Mouse (Mus musculus): ENCODE data around the gene Cryab. TPM values are rescaled to one million over a fixed set of nuclear protein-coding genes. Genes with fewer than 3 reads are reported as not detected.
A peak's percentile ranks its signal among the peaks of the same experiment; 100 is the strongest.

Gene Cryab
- polyA plus RNA-seq, 1 experiment from 2014 or later, result 7.5 TPM

DNA sequence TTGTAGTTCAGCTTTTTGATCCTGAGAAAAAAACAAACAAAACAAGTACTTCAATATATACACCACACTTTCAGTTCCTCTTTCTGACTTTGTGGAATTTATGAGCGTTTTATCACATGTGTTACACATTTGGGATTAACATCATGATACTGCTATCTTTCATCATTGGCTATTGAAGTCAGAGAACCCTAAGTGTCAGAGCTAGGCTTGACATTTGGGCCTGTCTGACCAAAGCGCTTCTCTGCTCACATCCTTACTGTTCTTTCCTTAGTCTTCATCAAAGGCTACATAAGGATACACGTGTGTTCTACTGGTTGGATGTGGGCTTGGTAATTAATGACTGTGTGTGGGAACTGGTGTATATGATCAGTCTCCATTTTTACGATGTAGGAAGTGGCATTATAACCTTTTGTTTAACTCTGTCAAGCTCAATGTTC lies 22.9 kb downstream of the Cryab start:
- H3K4me1 ChIP-seq, result peaks cover 24% of the 10 kb centered on the region
- WGBS, result 86% methylated on average over 4 of the region's 4 CpGs
- no peak for ATAC-seq (ENCODE audit: low FRiP score, low read depth)
- H3K4me3 ChIP-seq, result no peak overlapping the region; the same call in 1 of the 2 replicates
- H3K27me3 ChIP-seq, result no peaks in the 10 kb centered on the region
- H3K9ac ChIP-seq (replicated peaks), result no peak overlapping the region; the same call in 1 of the 2 replicates
- H3K9me3 ChIP-seq, result no peaks in the 10 kb centered on the region
- H3K36me3 ChIP-seq, result peaks cover 18% of the 10 kb centered on the region; the same call in 1 of the 2 replicates
- no peak overlapping the region for H3K27ac ChIP-seq (replicated peaks)
- H3K4me2 ChIP-seq (replicated peaks), result peak overlapping the region; percentile 84

DNA sequence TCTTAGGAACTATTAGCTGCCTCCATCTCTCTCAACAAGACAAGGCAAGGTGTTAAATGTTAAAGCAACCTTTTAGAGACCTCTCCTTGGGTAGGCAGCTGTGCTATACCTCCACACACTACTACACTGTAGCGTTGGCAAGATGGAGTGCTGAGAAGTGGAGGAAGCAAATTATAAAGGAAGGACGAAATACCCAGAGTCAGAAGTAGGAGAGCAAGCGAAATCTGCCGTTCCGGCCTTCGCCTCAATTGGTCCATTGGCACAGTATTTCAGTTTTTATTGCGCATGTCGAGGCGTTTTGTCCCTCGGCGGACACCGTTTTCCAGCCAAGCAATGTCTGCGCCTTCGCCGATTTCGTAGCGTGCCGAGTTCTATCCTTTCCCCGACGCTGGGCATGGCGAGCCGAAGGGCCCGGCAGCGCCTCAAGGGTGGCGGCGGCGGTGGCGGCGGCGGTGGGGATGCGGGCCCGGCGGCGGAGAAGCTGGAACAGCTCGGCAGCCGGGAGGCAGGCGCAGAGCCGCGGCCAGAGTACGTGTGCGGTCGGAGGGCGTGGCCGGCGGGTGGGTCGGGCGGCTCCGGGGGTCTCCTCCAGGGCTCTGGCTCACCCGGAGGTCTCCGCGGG lies 24.0 kb downstream of the Cryab start, which contains the start of the genes Alg9 and 1110032A03Rik:
TSS of gene Alg9 (plus strand) at position 29 of the 622 bp plus-strand sequence.
TSS of gene 1110032A03Rik (minus strand) at position 530 of the 622 bp plus-strand sequence.
- Histone ChIP-seq H3K4me1 (peaks cover 18% of the 10 kb centered on the region), H3K9ac (replicated peaks) (peak within 1 kb of the TSS; percentile 88), H3K27me3 (no peaks in the 10 kb centered on the region), H3K27ac (replicated peaks) (peak within 1 kb of the TSS; percentile 86), H3K36me3 (peaks cover 27% of the 10 kb centered on the region), H3K4me2 (replicated peaks) (peak within 1 kb of the TSS; percentile 84), H3K9me3 (no peaks in the 10 kb centered on the region), H3K4me3 (peak within 1 kb of the TSS; percentile 96)
- peak; percentile 91 for ATAC-seq (ENCODE audit: low FRiP score, low read depth)
- WGBS, result under 1% methylated on average over 50 of the region's 51 CpGs

DNA sequence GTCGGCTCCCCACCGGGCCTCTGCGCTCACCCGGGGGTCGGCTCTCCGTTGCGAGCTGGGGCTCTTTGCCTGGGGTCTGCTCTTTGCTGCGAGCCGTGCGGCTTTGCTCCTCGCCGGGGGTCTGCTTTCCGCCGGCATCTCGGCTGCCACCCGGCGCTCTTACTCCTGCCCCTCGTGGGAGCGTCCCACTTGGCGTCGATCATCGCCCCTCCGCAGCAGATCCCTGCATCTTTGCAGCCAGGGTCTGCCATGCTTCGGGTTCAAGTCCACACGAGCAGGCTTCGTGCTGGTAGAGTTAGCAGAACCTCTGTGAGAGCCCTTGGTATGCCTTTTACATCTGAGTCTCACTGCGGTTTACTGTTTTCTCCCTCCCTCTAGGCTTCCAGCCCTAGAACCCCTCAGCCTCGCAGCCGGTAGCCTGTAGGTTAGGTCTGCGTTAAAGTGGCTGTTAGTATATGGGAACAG lies 24.6 kb downstream of the Cryab start:
- H3K9ac ChIP-seq (replicated peaks), result peak overlapping the region; percentile 88
- peak overlapping the region; percentile 86 for H3K27ac ChIP-seq (replicated peaks)
- H3K9me3 ChIP-seq, result no peaks in the 10 kb centered on the region
- H3K4me2 ChIP-seq (replicated peaks), result peak overlapping the region; percentile 84
- WGBS, result under 1% methylated on average over 30 of the region's 30 CpGs
- H3K4me1 ChIP-seq, result peaks cover 18% of the 10 kb centered on the region
- peak; percentile 65 for ATAC-seq (ENCODE audit: low FRiP score, low read depth)
- H3K4me3 ChIP-seq, result peak overlapping the region; percentile 96
- H3K36me3 ChIP-seq, result peaks cover 33% of the 10 kb centered on the region
- H3K27me3 ChIP-seq, result no peaks in the 10 kb centered on the region

DNA sequence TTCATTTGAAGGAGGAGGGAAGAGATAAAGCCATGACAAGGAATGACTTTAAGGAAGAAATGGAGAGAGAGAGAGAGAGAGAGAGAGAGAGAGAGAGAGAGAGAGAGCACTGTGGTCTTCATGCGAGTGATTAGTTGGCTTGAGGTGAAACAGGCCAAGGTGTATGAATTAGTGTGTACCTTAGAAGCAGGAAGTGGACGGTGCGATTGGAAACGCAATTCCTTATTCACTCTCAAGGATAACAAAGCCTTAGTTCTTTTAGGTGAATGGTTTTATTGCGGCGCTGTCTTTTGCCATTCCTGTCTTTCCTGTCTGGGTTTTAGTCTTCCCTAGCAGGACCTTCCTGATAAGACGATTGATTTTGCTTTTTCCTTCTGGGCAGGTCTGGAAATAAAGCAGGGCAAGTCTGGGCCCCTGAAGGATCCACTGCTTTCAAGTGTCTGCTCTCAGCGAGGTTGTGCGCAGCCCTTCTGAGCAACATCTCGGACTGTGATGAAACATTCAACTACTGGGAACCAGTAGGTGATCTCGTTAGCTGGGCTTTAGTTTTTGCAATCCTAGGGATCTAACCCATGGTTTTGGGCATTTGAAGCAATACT lies 25.1 kb downstream of the Cryab start:
- Histone ChIP-seq H3K4me2 (replicated peaks) (peak overlapping the region; percentile 84), H3K9me3 (no peaks in the 10 kb centered on the region), H3K4me3 (peak overlapping the region; percentile 96), H3K4me1 (peaks cover 18% of the 10 kb centered on the region), H3K9ac (replicated peaks) (peak overlapping the region; percentile 88), H3K27ac (replicated peaks) (no peak overlapping the region; the same call in 1 of the 2 replicates), H3K27me3 (no peaks in the 10 kb centered on the region), H3K36me3 (peaks cover 39% of the 10 kb centered on the region)
- ATAC-seq (ENCODE audit: low FRiP score, low read depth), result no peak
- 69% methylated on average over 11 of the region's 11 CpGs for WGBS

DNA sequence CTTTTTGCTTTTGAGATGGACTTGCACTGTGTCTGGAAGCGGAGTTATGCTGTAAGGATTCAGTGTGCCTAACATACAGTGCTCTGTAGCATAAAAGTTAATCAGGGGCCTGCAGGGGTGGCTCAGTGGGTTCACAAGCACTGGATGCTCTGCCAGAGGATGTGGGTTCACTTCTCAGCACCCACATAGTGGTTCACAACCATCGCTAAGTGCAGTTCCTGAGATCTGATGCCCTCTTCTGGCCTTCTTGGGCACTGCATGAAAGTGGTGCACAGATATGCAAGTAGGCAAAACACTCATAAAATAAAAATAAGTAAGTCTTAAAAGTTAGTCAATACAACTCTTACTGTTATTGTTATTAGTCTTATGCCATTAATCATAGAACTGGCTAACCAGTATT lies 31.0 kb downstream of the Cryab start:
- 71% methylated on average over 2 of the region's 2 CpGs for WGBS
- no peak overlapping the region for H3K4me2 ChIP-seq (replicated peaks)
- H3K27me3 ChIP-seq, result no peaks in the 10 kb centered on the region
- no peak for ATAC-seq (ENCODE audit: low FRiP score, low read depth)
- no peaks in the 10 kb centered on the region for H3K9me3 ChIP-seq
- no peak overlapping the region for H3K27ac ChIP-seq (replicated peaks)
- no peak overlapping the region for H3K4me3 ChIP-seq
- no peaks in the 10 kb centered on the region for H3K4me1 ChIP-seq
- no peak overlapping the region for H3K9ac ChIP-seq (replicated peaks)
- peaks cover 84% of the 10 kb centered on the region for H3K36me3 ChIP-seq

DNA sequence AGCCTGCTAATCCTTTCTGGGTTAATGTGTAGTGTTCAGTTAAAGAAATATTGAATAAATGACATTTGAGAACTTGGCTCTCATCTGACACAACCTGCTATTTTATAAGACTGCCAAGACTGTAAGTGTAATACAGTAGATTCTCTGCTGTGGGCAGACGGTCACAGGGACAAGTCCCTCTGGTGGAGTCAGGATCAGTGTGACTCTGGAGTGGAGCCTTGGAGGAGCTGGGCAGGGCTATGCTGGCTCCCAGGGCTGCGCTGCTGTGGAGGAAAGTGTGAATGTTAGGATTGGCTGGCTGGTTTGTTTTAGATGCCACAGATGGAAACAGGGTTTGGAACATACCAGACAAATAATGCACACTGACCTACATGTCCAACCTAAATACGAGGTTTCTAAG lies 44.1 kb downstream of the Cryab start:
- Histone ChIP-seq H3K4me3 (no peak overlapping the region), H3K27me3 (no peaks in the 10 kb centered on the region), H3K27ac (replicated peaks) (no peak overlapping the region), H3K4me1 (no peaks in the 10 kb centered on the region), H3K4me2 (replicated peaks) (no peak overlapping the region), H3K9me3 (no peaks in the 10 kb centered on the region), H3K36me3 (peaks cover 47% of the 10 kb centered on the region), H3K9ac (replicated peaks) (no peak overlapping the region)
- ATAC-seq (ENCODE audit: low FRiP score, low read depth), result no peak
- WGBS, result 95% methylated on average over 3 of the region's 3 CpGs

DNA sequence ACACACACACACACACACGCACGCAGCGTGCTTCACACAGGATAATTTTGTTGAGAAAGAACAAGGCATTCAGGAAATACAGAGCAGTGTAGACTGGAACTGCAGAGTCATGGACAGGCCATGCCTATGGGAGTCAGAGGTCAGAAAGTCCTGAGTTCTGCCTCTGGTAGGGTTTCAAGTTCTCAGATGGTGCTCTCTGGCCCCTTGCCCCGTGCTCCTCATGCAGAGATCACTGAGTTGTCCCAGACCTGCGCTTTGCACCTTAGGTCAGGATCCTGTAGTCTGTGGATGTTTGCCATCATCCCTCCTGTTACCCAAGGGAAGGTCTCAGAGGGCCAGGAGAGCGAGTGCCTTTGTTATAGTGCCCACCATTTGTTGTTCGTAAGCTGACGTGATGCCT lies 45.7 kb downstream of the Cryab start:
- no peaks in the 10 kb centered on the region for H3K27me3 ChIP-seq
- H3K4me1 ChIP-seq, result no peaks in the 10 kb centered on the region
- no peak overlapping the region for H3K4me3 ChIP-seq
- H3K27ac ChIP-seq (replicated peaks), result no peak overlapping the region
- H3K9me3 ChIP-seq, result no peaks in the 10 kb centered on the region
- WGBS, result 95% methylated on average over 8 of the region's 8 CpGs
- no peak for ATAC-seq (ENCODE audit: low FRiP score, low read depth)
- H3K4me2 ChIP-seq (replicated peaks), result no peak overlapping the region
- peaks cover 38% of the 10 kb centered on the region for H3K36me3 ChIP-seq
- no peak overlapping the region for H3K9ac ChIP-seq (replicated peaks)

DNA sequence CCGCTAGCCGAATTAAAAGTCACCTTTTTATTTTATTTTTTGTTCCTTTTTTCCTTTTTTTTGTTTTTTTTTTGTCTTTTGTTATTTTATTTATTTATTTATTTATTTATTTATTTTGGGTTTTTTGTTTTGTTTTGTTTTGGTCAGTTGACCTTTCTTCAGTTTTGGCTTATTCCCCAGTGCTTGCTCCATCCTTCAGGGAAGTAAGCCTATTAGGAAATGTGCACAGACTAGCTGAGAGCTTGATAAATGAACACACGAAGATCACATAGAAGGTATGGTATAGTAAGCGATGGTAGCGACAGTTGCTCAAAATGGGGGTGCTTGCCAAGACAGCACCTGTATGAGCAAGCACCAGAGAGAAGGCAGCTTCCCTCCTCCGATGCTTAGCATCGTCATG lies 46.5 kb downstream of the Cryab start:
- 94% methylated on average over 7 of the region's 7 CpGs for WGBS
- no peaks in the 10 kb centered on the region for H3K27me3 ChIP-seq
- no peaks in the 10 kb centered on the region for H3K4me1 ChIP-seq
- no peak for ATAC-seq (ENCODE audit: low FRiP score, low read depth)
- no peak overlapping the region for H3K27ac ChIP-seq (replicated peaks)
- H3K4me3 ChIP-seq, result no peak overlapping the region
- H3K9me3 ChIP-seq, result no peaks in the 10 kb centered on the region
- H3K9ac ChIP-seq (replicated peaks), result no peak overlapping the region
- H3K36me3 ChIP-seq, result peaks cover 36% of the 10 kb centered on the region
- H3K4me2 ChIP-seq (replicated peaks), result no peak overlapping the region

DNA sequence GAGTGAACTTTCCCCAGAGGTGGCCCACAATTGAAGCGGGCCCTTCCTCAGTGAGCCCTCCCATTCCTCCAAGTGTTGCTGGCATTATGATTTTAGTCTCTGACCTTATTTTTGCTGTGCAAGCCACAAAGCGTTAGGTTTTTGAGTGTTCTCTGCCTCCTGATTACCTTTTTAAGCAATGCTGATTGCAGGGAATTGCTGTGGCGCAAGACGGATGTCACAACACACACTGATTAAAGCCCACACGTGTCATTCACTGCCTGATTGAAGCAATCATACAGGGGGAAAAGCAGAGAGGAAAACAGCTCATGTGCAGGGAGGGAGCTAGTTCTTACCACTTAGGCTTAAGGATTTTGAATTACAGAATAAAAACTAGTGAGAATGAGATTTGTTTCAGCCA lies 47.2 kb downstream of the Cryab start:
- Histone ChIP-seq H3K27ac (replicated peaks) (no peak overlapping the region), H3K27me3 (no peaks in the 10 kb centered on the region), H3K4me2 (replicated peaks) (no peak overlapping the region), H3K9me3 (no peaks in the 10 kb centered on the region), H3K36me3 (peaks cover 41% of the 10 kb centered on the region), H3K4me1 (no peaks in the 10 kb centered on the region), H3K9ac (replicated peaks) (no peak overlapping the region), H3K4me3 (no peak overlapping the region)
- ATAC-seq (ENCODE audit: low FRiP score, low read depth), result no peak
- WGBS, result 89% methylated on average over 5 of the region's 5 CpGs

DNA sequence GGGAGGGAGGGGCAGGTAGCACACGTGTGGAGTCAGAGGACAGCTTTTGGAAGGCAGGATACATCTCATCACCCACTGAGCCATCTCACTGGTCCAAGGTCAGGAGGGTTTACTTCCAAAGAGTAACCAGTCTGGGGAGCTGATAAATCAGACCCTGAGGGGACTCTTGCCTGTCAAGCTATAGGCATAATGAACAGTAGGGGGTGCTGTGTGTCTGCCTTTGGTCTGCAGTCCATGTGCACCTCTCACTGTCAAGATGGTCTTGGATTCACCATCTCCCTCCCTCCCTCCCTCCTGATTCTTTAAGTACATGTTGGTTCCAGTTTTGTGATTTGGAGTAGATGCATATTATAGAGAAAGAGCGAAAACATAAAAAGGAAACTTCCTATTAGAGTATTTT lies 49.9 kb downstream of the Cryab start:
- no peak overlapping the region for H3K9ac ChIP-seq (replicated peaks)
- H3K27me3 ChIP-seq, result no peaks in the 10 kb centered on the region
- no peaks in the 10 kb centered on the region for H3K9me3 ChIP-seq
- no peak overlapping the region for H3K4me3 ChIP-seq
- ATAC-seq (ENCODE audit: low FRiP score, low read depth), result no peak
- no peak overlapping the region for H3K4me2 ChIP-seq (replicated peaks)
- no peak overlapping the region for H3K27ac ChIP-seq (replicated peaks)
- WGBS, result 65% methylated on average over 2 of the region's 2 CpGs
- no peaks in the 10 kb centered on the region for H3K4me1 ChIP-seq
- H3K36me3 ChIP-seq, result peaks cover 48% of the 10 kb centered on the region

DNA sequence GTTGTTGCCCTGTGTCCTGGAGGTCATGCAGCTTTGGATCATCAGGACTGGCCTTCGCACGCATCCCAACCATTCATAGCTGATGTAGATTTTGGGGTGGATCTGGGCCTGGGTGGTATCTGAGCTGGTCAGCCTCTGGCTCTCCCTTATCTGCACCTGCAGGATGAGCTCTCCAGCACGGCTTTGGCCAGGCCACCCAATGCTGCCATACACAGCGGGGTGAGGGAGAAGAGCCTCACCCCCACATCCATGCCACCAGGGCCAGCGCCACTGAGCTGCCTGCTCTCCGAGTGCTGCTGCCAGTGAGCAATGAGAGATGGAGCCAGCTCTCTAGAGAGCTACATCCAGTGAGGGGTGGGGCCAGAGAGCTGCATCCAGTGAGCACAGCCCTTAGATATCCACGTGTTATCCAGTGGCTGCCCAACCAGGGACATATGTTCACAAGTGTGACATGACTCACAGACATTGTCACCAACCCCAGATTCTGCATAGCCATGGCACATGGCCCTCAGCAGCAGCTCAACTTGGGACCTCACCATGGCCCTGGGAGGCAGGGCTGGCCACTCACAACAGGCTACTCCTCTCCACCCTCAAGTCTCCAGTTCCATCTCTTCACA lies 52.0 kb downstream of the Cryab start:
- ATAC-seq (ENCODE audit: low FRiP score, low read depth), result no peak
- H3K36me3 ChIP-seq, result peaks cover 64% of the 10 kb centered on the region
- H3K4me1 ChIP-seq, result no peaks in the 10 kb centered on the region

More for the DNA sequence above, 52.0 kb downstream of the Cryab start:
- Histone ChIP-seq H3K27ac (replicated peaks) (no peak overlapping the region), H3K4me3 (no peak overlapping the region), H3K27me3 (no peaks in the 10 kb centered on the region), H3K4me2 (replicated peaks) (no peak overlapping the region), H3K9ac (replicated peaks) (no peak overlapping the region), H3K9me3 (no peaks in the 10 kb centered on the region)
- WGBS, result 90% methylated on average over 7 of the region's 7 CpGs

Measured in midbrain, embryonic 12.5 days (tissue).